Mouse (Mus musculus) right cerebral cortex, postnatal 4 days (tissue): Measurements from ENCODE around the gene Sh3glb2.
A peak's percentile ranks its signal among the peaks of the same experiment; 100 is the strongest.

Experiments
- DNase-seq: peaks from one replicate; pipeline ENCODE4 v3.0.0-alpha.2; 2022

Sh3glb2 gene

GRCm38 (mm10) chr2:30358533-30359531, at the start of gene Sh3glb2:
TSS of gene Sh3glb2 (minus strand) at chr2:30359337.
- DNase-seq: peak; percentile 88

- no peak for DNase-seq
These were observed 49.4 kb upstream of the Sh3glb2 start for GRCm38 (mm10) chr2:30408452-30409100.

- no peak for DNase-seq
These were observed 48.6 kb upstream of the Sh3glb2 start for GRCm38 (mm10) chr2:30407778-30408177.

GRCm38 (mm10) chr2:30407221-30407620, 48.1 kb upstream of the Sh3glb2 start:
- no peak for DNase-seq

DNA sequence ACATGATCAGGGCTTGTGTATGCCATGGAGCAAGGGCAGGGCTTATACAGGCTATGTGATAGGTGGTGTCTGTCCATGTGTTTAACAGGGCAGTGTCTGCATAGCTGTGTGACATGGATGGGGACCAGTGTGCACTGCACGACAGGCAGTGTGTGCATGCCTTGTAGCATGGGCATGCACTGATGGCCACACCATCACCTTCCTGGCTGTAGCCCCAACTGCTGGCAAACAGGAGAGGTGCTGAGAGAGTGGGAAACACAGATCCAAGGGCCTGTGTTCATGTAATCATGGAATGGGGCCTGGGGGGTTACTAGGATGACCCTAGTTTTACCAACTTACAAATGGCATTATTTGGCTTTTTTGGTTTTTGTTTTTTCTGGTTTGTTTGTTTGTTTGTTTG, 44.7 kb upstream of the Sh3glb2 start:
- no peak for DNase-seq

DNA sequence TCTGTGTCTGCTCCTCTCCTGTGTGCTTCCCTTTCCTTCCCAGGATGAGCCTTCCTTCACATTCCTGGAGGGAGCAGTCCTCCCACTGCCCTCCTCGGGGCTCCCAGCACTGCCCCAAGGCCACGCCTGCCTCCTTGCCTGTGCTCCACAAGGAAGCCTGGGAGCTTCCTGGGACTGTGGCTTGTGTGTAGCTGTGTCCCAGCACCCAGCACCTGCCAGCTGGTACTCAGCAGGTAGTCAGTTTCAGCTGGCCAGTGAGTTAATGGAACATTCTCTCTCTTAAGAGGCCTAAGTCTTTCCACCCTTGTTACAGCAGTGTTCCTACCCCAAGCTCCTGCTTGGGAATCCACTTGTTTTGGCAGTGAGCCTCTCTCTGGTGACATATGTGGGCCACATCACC, 43.7 kb upstream of the Sh3glb2 start:
- no peak for DNase-seq

DNA sequence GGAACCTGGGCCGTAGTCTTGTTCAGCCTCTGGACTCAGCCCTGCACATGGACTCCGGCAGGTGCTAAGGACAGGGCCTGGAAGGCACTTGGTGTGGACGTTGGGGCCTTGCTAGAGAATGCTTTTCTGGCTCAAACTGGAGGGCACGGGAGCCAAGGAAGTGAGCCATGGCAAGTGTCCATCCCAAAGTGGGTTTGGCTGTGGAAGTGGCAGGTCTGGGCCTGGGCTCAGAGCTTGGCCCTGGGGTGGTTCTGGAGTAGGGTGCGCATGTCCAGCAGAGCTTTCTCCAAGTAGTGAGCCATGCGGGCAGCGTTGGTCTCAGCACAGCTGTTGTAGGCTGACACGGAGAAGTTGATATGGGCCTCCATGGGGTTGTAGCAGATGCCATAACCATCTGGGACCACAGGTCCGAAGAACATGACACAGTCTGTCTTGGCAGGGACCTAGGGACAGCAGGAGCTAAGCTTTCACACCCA, 43.3 kb upstream of the Sh3glb2 start:
- DNase-seq: no peak

DNA sequence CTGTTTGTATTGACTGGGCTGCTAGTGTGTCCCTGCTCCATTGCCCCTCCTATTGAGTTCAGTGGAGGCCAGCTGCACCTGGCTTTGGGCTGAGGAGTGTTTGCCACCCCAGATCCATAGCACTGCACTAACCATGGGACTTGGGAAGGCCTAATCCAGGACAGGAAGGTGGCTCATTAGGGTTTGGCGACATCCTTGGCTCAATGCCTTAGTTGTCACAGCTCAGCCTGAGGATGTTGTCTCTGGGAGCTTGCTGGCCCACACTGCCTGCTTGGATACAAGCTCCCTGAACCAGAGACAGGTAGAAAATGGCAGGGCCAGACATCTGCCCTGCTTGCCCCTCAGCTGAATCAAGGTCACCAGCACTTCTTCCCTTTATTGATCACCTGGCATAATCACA, 42.4 kb upstream of the Sh3glb2 start:
- no peak for DNase-seq

- DNase-seq: no peak
These were observed 40.3 kb upstream of the Sh3glb2 start for GRCm38 (mm10) chr2:30399191-30400171.

DNA sequence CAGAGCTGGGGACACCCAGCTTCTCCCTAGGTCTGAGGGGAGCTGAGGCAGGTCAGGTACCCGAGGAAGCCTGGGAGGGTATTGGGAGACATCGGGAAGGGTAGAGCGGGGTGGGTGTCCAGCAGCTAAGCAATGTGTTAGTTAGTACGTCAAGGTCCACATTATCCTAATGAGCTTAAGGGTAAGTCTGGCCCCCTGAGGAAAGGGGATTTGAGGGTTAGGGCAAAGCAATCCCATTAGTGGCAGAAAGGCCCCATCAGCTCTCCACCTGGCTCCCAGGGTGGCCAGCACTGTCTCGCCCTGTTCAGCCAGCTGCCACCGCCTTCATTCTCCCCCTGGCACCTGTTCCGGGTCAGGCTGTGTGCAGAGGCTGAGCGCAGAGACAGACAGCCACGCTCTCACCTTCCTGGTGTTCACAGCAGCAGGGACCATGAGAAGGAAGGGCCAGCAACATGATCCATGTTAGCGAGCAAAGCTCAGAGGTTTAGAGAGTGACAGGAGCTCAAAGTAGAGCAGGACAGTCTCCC, 38.9 kb upstream of the Sh3glb2 start:
- no peak for DNase-seq

DNA sequence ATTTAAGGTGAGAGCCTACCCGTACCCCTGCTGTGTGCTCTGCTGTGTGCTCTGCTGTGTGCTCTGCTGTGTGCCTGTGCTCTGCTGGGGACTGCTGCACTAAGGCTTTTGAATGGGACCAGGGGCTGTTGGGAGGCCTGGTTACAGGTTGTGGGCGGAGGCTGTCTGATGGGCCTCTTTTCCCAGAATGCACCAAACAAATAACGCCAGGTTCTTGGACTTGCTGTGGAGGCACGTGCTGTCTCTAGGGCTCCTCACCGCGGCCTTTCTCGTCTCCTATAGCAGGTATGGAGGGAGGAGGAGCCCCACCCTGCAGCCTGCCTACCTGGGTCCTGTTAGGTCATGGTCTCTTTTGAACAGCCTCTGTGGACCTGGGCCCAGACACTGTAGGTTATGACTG, 37.1 kb upstream of the Sh3glb2 start:
- DNase-seq: no peak

GRCm38 (mm10) chr2:30395757-30396156, 36.6 kb upstream of the Sh3glb2 start:
- no peak for DNase-seq

DNA sequence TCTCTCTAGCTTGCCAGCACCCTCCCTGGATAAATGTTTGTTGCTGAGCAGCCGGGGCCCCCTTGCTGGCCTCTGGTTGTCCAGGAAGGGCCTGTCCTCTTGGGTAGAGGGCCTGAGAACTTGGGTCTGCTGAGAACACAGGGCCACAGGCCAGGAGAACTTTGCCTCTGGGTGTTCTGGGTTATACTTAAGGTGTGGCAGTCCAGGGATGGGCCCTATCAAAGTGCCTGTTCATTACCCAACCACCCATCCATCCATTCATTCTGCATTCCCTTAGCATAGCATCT, 34.2 kb upstream of the Sh3glb2 start:
- DNase-seq: no peak

- DNase-seq: peak; percentile 88
These were observed 33.6 kb upstream of the Sh3glb2 start for GRCm38 (mm10) chr2:30392577-30393369.

GRCm38 (mm10) chr2:30392114-30392576, 33.0 kb upstream of the Sh3glb2 start, which contains the start of gene Dolpp1:
TSS of gene Dolpp1 (plus strand) at chr2:30392254.
- peak; percentile 96 for DNase-seq

DNA sequence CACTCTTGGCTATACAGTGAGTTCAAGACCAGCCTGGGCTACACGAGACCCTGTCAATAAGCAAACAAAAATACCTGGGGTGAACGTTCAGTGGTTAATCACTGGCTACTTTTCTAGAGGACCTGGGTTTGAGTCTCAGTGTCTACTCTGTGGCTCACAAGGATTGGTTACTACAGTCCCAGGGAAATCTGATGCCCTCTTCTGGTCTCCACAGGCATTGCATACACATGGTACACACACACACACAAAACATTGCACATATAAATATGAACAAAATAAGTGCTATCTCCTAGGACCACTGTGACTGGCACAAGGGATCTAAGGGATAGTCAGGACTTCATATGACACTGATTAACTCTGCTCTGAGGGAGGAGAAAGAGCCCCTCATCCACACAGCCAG, 29.9 kb upstream of the Sh3glb2 start:
- DNase-seq: no peak

- no peak for DNase-seq
These were observed 27.8 kb upstream of the Sh3glb2 start for GRCm38 (mm10) chr2:30386913-30387312.

- DNase-seq: no peak
These were observed 26.5 kb upstream of the Sh3glb2 start for GRCm38 (mm10) chr2:30385591-30385990.

- no peak for DNase-seq
These were observed 25.7 kb upstream of the Sh3glb2 start for GRCm38 (mm10) chr2:30384814-30385213.

DNA sequence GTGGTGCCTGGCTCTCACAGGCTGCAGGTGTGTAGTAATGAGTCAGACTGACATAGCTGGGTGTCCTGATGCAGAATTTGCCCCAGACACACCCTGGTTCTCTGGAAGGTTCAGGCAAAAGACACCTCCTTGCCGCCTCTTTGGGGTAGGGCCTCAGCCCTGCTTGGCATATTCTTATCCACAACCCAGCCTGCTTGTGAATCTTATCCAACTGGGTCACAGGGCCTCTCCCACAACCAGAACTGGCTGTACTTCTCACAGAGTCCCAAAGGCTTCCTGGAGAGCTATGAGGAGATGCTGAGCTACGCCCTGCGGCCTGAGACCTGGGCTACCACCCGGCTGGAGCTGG, 22.2 kb upstream of the Sh3glb2 start:
- no peak for DNase-seq

- DNase-seq: no peak
These were observed 21.6 kb upstream of the Sh3glb2 start for GRCm38 (mm10) chr2:30380564-30381376.
